Mouse (Mus musculus): ENCODE results near the gene Rasa3. TPM values are rescaled to one million over a fixed set of nuclear protein-coding genes. Genes with fewer than 3 reads are reported as not detected.

The Rasa3 gene
- total RNA-seq, 2 experiments from 2014 or later: 20.4 to 34.0 TPM

GRCm38 (mm10) chr8:13649154-13649515, 28.3 kb downstream of the Rasa3 start:
- DNase-seq: no peak

GRCm38 (mm10) chr8:13648377-13649153, 28.8 kb downstream of the Rasa3 start:
- DNase-seq: no peak

GRCm38 (mm10) chr8:13647591-13647990, 29.8 kb downstream of the Rasa3 start:
- DNase-seq: no peak

GRCm38 (mm10) chr8:13644932-13645676, 32.3 kb downstream of the Rasa3 start:
- no peak for DNase-seq

GRCm38 (mm10) chr8:13644155-13644554, 33.2 kb downstream of the Rasa3 start:
- no peak for DNase-seq

- DNase-seq: no peak
These were observed 34.7 kb downstream of the Rasa3 start for GRCm38 (mm10) chr8:13642659-13643181.

GRCm38 (mm10) chr8:13641206-13641605, 36.2 kb downstream of the Rasa3 start:
- DNase-seq: no peak

GRCm38 (mm10) chr8:13640452-13640883, 36.9 kb downstream of the Rasa3 start:
- no peak for DNase-seq

- no peak for DNase-seq
These were observed 44.3 kb downstream of the Rasa3 start for GRCm38 (mm10) chr8:13633107-13633506.

GRCm38 (mm10) chr8:13632309-13632708, 45.1 kb downstream of the Rasa3 start:
- DNase-seq: no peak

GRCm38 (mm10) chr8:13630754-13631153, 46.6 kb downstream of the Rasa3 start:
- no peak for DNase-seq

- DNase-seq: no peak
These were observed 47.2 kb downstream of the Rasa3 start for GRCm38 (mm10) chr8:13630171-13630570.

GRCm38 (mm10) chr8:13629351-13630090, 47.9 kb downstream of the Rasa3 start:
- DNase-seq: no peak

GRCm38 (mm10) chr8:13628067-13628466, 49.3 kb downstream of the Rasa3 start:
- DNase-seq: no peak

- no peak for DNase-seq
These were observed 49.8 kb downstream of the Rasa3 start for GRCm38 (mm10) chr8:13627591-13627990.

GRCm38 (mm10) chr8:13626114-13626513, 51.3 kb downstream of the Rasa3 start:
- DNase-seq: no peak

GRCm38 (mm10) chr8:13625281-13625970, 52.0 kb downstream of the Rasa3 start:
- DNase-seq: no peak

- DNase-seq: no peak
These were observed 52.5 kb downstream of the Rasa3 start for GRCm38 (mm10) chr8:13624863-13625262.

GRCm38 (mm10) chr8:13623911-13624421, 53.4 kb downstream of the Rasa3 start:
- peak; percentile 54 for DNase-seq

- DNase-seq: no peak
These were observed 54.2 kb downstream of the Rasa3 start for GRCm38 (mm10) chr8:13623038-13623750.

Measured in gastrocnemius, postnatal 10 days (tissue).